Mouse (Mus musculus) liver, postnatal 0 days (tissue): ENCODE data around the gene Lipc. TPM values are rescaled to one million over a fixed set of nuclear protein-coding genes. Genes with fewer than 3 reads are reported as not detected.

Experiments
- ATAC-seq: fragments of 200-750 bp; cut with Nextera tagmentation; 2 replicates; pipeline ENCODE4 v1.8.0; 2017; ENCODE audit warnings: mild to moderate bottlenecking, moderate library complexity
- DNase-seq: peaks from one replicate; pipeline ENCODE4 v3.0.0-alpha.2; 2016
- H3K27ac ChIP-seq: fragments of 300-500 bp; sonication (generic); 2 replicates; pipeline ENCODE4 v1.5.1; 2014; ENCODE audit warnings: antibody characterized with exemption, moderate library complexity, mild to moderate bottlenecking, low read depth
- H3K27me3 ChIP-seq: fragments of 300-500 bp; sonication (generic); 2 replicates; pipeline ENCODE4 v1.6.1; 2014; ENCODE audit warnings: low read length, control low read depth, mixed read lengths; ENCODE audit not compliant: insufficient read depth
- H3K36me3 ChIP-seq: fragments of 300-500 bp; sonication (generic); replicated peaks from 2 replicates; pipeline ENCODE4 v1.6.1; 2014; ENCODE audit warnings: mild to moderate bottlenecking, control low read depth, low read length, moderate library complexity, mixed read lengths; ENCODE audit not compliant: insufficient read depth
- H3K4me1 ChIP-seq: fragments of 300-500 bp; sonication (generic); 2 replicates; pipeline ENCODE4 v1.6.1; 2014; ENCODE audit warnings: antibody characterized with exemption, mild to moderate bottlenecking, control low read depth; ENCODE audit not compliant: insufficient read depth
- H3K4me2 ChIP-seq: fragments of 300-500 bp; sonication (generic); 2 replicates; pipeline ENCODE4 v1.6.1; 2014; ENCODE audit warnings: low read depth, mild to moderate bottlenecking, low read length, moderate library complexity, mixed read lengths
- H3K4me3 ChIP-seq: fragments of 300-500 bp; sonication (generic); 2 replicates; pipeline ENCODE4 v1.5.1; 2014; ENCODE audit warnings: low read depth, low read length
- H3K9ac ChIP-seq: fragments of 300-500 bp; sonication (generic); replicated peaks from 2 replicates; pipeline ENCODE4 v1.6.1; 2014; ENCODE audit warnings: mild to moderate bottlenecking, moderate library complexity
- H3K9me3 ChIP-seq: fragments of 300-500 bp; sonication (generic); 2 replicates; pipeline ENCODE4 v1.6.1; 2016; ENCODE audit warnings: mild to moderate bottlenecking, control low read depth, low read length, mixed read lengths
- CTCF ChIP-seq: sonication (generic); IDR thresholded peaks from 2 replicates; pipeline ENCODE4 v1.5.1; 2016; ENCODE audit warnings: antibody characterized with exemption, low read depth
- EP300 ChIP-seq: IDR thresholded peaks from 2 replicates; pipeline ENCODE4 v1.6.1; 2016; ENCODE audit warnings: antibody characterized with exemption, low read depth, mild to moderate bottlenecking
- whole genome bisulfite sequencing: fragments of 180-500 bp; shearing (Covaris S2); extraction: QIAGEN DNeasy Blood & Tissue Kit; methylation state at CpG from one replicate; pipeline ENCODE4 v1.1.7; 2014; ENCODE audit not compliant: insufficient replicate concordance; 5-methylcytosine and 5-hydroxymethylcytosine counted together
- polyA plus RNA-seq: library from polyadenylated mRNA; unstranded; fragments of >200 nt; fragmentation: Nextera tagmentation; extraction: Ambion mirVana; gene quantifications from 2 replicates; pipeline ENCODE4 v1.2.1, GENCODE M21; 2015

Gene Lipc
- polyA plus RNA-seq, 1 experiment from 2014 or later = 108 TPM

DNA sequence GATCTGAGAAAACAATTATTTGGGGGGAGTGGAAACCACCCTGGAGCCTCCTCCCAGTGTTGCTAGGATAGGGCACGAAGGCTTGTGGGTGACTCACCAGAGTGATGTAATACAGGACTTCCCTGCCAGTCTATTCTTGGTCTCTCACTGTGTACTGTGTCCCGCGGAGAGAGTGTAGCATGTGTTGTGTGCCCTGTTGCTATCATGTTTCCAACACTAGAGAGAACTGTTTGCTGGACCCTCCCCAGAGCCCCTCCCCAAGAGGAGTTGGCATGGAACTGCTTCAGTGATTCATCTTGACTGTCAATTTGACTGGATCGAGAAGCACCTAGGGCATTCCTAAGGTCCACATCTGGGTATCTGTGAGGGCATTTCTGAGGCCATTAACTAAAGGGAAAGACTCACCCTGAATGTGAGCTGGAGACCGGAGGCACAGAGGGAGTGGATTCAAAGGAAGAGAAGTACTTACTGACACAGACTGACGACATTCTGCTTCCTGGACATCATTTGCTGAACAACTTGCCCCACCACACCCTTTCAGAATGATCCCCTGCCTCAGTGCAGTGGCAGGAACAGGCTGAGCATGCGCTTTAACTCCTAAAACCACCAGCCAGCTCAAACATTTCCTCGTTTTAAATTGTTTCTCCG is 9.2 kb downstream of the Lipc start:
- peak; percentile 55 for ATAC-seq
- Histone ChIP-seq H3K4me1 (peaks cover 26% of the 10 kb centered on the region), H3K36me3 (no peaks in the 10 kb centered on the region), H3K4me2 (peak overlapping the region; percentile 26), H3K4me3 (no peak overlapping the region), H3K27ac (peak overlapping the region; percentile 69), H3K9ac (0 out of 2 replicates have a peak overlapping the region, but pooled peaks have one; percentile 18), H3K9me3 (no peaks in the 10 kb centered on the region), H3K27me3 (no peaks in the 10 kb centered on the region)
- TF ChIP-seq CTCF = no peak
- peak; percentile 42 for DNase-seq
- WGBS = 47% methylated on average over 9 of the region's 9 CpGs

- no peaks in the 10 kb centered on the region for H3K36me3 ChIP-seq
- H3K4me3 ChIP-seq = no peak overlapping the region
- H3K27ac ChIP-seq = peak overlapping the region; percentile 96
- no peaks in the 10 kb centered on the region for H3K9me3 ChIP-seq
- no peaks in the 10 kb centered on the region for H3K27me3 ChIP-seq
- H3K4me2 ChIP-seq = no peak overlapping the region
- H3K4me1 ChIP-seq = peaks cover 43% of the 10 kb centered on the region
- 0 out of 2 replicates have a peak, but pooled peaks have one; percentile 17 for TF ChIP-seq EP300
- TF ChIP-seq CTCF = no peak
- WGBS = 61% methylated on average over 8 of the region's 8 CpGs
- no peak overlapping the region; the same call in 1 of the 2 replicates for H3K9ac ChIP-seq
- DNase-seq = peak; percentile 57
- ATAC-seq = peak; percentile 83
Measured at GRCm38 (mm10) chr9:70939752-70940501, 12.1 kb downstream of the Lipc start.

DNA sequence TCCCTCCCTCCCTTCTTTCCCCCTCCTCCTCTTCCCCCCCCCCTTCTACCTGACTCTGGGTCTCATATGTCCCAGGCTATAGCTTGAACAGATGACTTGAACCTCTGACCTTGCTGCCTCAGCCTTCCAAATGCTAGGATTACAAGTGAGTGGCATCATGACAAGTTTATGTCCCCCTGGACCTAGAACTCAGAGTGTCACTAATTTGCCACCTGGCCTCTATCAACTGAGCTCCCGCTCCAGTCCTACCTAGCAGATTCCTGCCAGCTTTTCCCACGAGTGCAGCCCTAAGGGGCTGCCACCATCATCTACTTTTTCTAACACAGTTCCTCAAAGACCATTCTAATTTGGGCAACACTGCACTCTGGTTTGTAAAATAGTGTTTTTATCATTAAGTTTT is 13.2 kb downstream of the Lipc start:
- no peak for ATAC-seq
- TF ChIP-seq EP300 (no peak), CTCF (no peak)
- H3K36me3 ChIP-seq = no peaks in the 10 kb centered on the region
- H3K4me3 ChIP-seq = no peak overlapping the region
- H3K9me3 ChIP-seq = no peaks in the 10 kb centered on the region
- no peak overlapping the region for H3K4me2 ChIP-seq
- H3K4me1 ChIP-seq = peaks cover 44% of the 10 kb centered on the region
- WGBS = 66% methylated on average over 2 of the region's 2 CpGs
- no peak overlapping the region for H3K9ac ChIP-seq
- DNase-seq = no peak
- no peaks in the 10 kb centered on the region for H3K27me3 ChIP-seq
- H3K27ac ChIP-seq = peak overlapping the region; percentile 96

GRCm38 (mm10) chr9:70938134-70938533 is 13.9 kb downstream of the Lipc start:
- Histone ChIP-seq H3K36me3 (no peaks in the 10 kb centered on the region), H3K9ac (no peak overlapping the region), H3K27me3 (no peaks in the 10 kb centered on the region), H3K9me3 (no peaks in the 10 kb centered on the region), H3K27ac (no peak overlapping the region), H3K4me3 (no peak overlapping the region), H3K4me2 (no peak overlapping the region), H3K4me1 (peaks cover 41% of the 10 kb centered on the region)
- TF ChIP-seq EP300 (no peak), CTCF (no peak)
- ATAC-seq (no peak), DNase-seq (no peak)
- WGBS = 86% methylated on average over 6 of the region's 6 CpGs

GRCm38 (mm10) chr9:70934587-70935295 is 17.3 kb downstream of the Lipc start:
- DNase-seq (peak; percentile 58), ATAC-seq (peak; percentile 78)
- Histone ChIP-seq H3K4me3 (peak overlapping the region; percentile 24), H3K36me3 (no peaks in the 10 kb centered on the region), H3K4me2 (peak overlapping the region; percentile 56), H3K9ac (peak overlapping the region; percentile 55), H3K27ac (peak overlapping the region; percentile 94), H3K9me3 (no peaks in the 10 kb centered on the region), H3K27me3 (no peaks in the 10 kb centered on the region), H3K4me1 (peaks cover 30% of the 10 kb centered on the region)
- WGBS = 53% methylated on average over 8 of the region's 8 CpGs
- TF ChIP-seq CTCF (no peak), EP300 (peak; percentile 51; the same call in 1 of the 2 replicates)

DNA sequence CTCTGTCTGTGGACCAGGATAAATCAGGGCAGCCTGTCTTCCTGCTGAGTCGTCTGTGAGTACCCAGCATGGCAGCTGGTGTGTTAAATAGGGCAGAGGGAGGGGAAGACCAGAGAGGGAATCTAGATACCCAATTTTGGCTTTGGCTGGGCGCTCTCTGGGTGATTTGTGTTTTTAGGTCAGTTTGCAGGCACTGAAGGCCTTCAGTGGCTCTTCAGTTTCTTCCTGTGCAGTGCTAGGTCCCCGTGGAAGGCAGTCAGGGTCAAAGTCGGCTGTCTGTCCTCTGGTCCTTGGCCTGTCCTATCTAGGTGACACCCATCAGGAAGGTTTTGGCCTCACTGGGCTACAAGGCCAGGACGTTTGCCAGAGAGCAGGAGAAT is 21.4 kb downstream of the Lipc start:
- H3K27ac ChIP-seq = peak overlapping the region; percentile 55
- H3K4me1 ChIP-seq = peaks cover 41% of the 10 kb centered on the region
- no peak overlapping the region for H3K4me3 ChIP-seq
- WGBS = 47% methylated on average over 5 of the region's 5 CpGs
- no peaks in the 10 kb centered on the region for H3K9me3 ChIP-seq
- DNase-seq = no peak
- 0 out of 2 replicates have a peak overlapping the region, but pooled peaks have one; percentile 11 for H3K4me2 ChIP-seq
- no peak for TF ChIP-seq CTCF
- TF ChIP-seq EP300 = no peak
- no peak for ATAC-seq
- H3K27me3 ChIP-seq = no peaks in the 10 kb centered on the region
- peak overlapping the region; percentile 44 for H3K9ac ChIP-seq
- H3K36me3 ChIP-seq = no peaks in the 10 kb centered on the region
